Mouse (Mus musculus): ENCODE results near the gene Tff1. TPM values are rescaled to one million over a fixed set of nuclear protein-coding genes. Genes with fewer than 3 reads are reported as not detected.

The Tff1 gene
- total and polyA plus RNA-seq, 3 experiments = not detected

- Histone ChIP-seq H3K4me1 (ENCODE audit: control insufficient read depth in 1 of 2, insufficient read depth in 2 of 2, low read length in 2 of 2) (peaks cover 0 to 3% of the 10 kb centered on the region in 2 experiments; a peak in 1 of 4 replicates), H3K4me3 (ENCODE audit: control insufficient read depth in 1 of 2, insufficient read depth in 1 of 2, low read depth in 2 of 2, low read length in 2 of 2) (no peak overlapping the region), H3K27ac (ENCODE audit: control insufficient read depth, low read depth, low read length) (no peak overlapping the region), H3K27me3 (ENCODE audit: control insufficient read depth in 1 of 2, insufficient read depth in 2 of 2, low read length in 2 of 2) (peaks cover 2 to 3% of the 10 kb centered on the region in 2 experiments; a peak in 3 of 4 replicates), H3K9ac (ENCODE audit: control insufficient read depth, low read depth, low read length, poor library complexity, severe bottlenecking) (no peak overlapping the region), H3K36me3 (ENCODE audit: control insufficient read depth in 1 of 2, insufficient read depth in 2 of 2, low read length in 2 of 2) (no peaks in the 10 kb centered on the region), H3K9me3 (replicated peaks; ENCODE audit: insufficient read depth, low read length) (no peaks in the 10 kb centered on the region), H3K79me2 (ENCODE audit: control insufficient read depth, insufficient read depth, low read length, poor library complexity) (no peaks in the 10 kb centered on the region)
- no peak for TF ChIP-seq MEF2A (IDR thresholded peaks at IDR 0.05; ENCODE audit: extremely low read depth, insufficient replicate concordance, low read depth, low read length, poor library complexity, severe bottlenecking)
- no peak for TF ChIP-seq E2F4 (IDR thresholded peaks at IDR 0.05; ENCODE audit: borderline replicate concordance, low read depth, low read length)
- no peak for TF ChIP-seq SMC3 (IDR thresholded peaks at IDR 0.05; ENCODE audit: low read depth, low read length)
- no peak for TF ChIP-seq USF2 (IDR thresholded peaks at IDR 0.05; ENCODE audit: borderline replicate concordance in 1 of 2, insufficient read depth in 1 of 2, low read depth in 1 of 2, low read length in 2 of 2)
- no peak for DNase-seq (ENCODE audit: low read depth, low spot score)
These were observed 7.2 kb downstream of the Tff1 start for GRCm38 (mm10) chr17:31157921-31158320.

DNA sequence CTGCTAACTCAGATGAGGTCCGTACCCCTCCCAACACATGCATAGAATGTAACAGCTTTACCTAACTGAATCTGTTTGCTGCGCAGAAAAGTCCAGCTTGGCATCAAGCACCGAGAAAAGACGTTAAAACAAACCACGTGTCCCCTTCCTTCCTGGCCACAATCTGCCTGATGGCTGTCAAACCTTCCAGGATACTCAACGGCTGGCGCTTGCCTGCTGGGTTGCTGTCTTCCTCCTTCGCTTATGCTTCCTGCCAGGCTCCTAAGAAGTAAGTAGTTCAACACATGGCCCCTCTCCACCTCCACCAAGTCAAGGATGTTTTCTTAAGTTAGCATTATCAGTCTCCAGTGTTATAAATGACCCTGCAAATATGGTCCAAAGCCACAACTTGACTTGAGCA lies 11.3 kb downstream of the Tff1 start:
- no peaks in the 10 kb centered on the region for H3K36me3 ChIP-seq (ENCODE audit: control insufficient read depth in 1 of 2, insufficient read depth in 2 of 2, low read length in 2 of 2)
- H3K79me2 ChIP-seq (ENCODE audit: control insufficient read depth, insufficient read depth, low read length, poor library complexity) = no peaks in the 10 kb centered on the region
- H3K27ac ChIP-seq (ENCODE audit: control insufficient read depth, low read depth, low read length) = no peak overlapping the region
- H3K4me1 ChIP-seq (ENCODE audit: control insufficient read depth in 1 of 2, insufficient read depth in 2 of 2, low read length in 2 of 2) = peaks cover 0 to 3% of the 10 kb centered on the region in 2 experiments; a peak in 1 of 4 replicates
- no peak for TF ChIP-seq NELFE (IDR thresholded peaks at IDR 0.05; ENCODE audit: low read depth, low read length)
- no peak for TF ChIP-seq POLR2AphosphoS5 (IDR thresholded peaks at IDR 0.05; ENCODE audit: borderline replicate concordance, low read depth, low read length)
- no peak for TF ChIP-seq MAZ (IDR thresholded peaks at IDR 0.05; ENCODE audit: low read depth, low read length)
- TF ChIP-seq CHD1 (IDR thresholded peaks at IDR 0.05; ENCODE audit: low read depth, low read length) = no peak
- no peak for TF ChIP-seq MEF2A (IDR thresholded peaks at IDR 0.05; ENCODE audit: extremely low read depth, insufficient replicate concordance, low read depth, low read length, poor library complexity, severe bottlenecking)
- no peak for TF ChIP-seq USF1 (IDR thresholded peaks at IDR 0.05; ENCODE audit: low read depth, low read length)
- TF ChIP-seq ETS1 (IDR thresholded peaks at IDR 0.05; ENCODE audit: low read depth, low read length) = no peak
- TF ChIP-seq GATA1 (IDR thresholded peaks at IDR 0.05; ENCODE audit: low read depth, low read length) = no peak
- no peak for TF ChIP-seq TCF12 (IDR thresholded peaks at IDR 0.05; ENCODE audit: low read depth, low read length)
- no peak for TF ChIP-seq BHLHE40 (IDR thresholded peaks at IDR 0.05; ENCODE audit: borderline replicate concordance, low read depth, low read length)
- no peak for TF ChIP-seq UBTF (IDR thresholded peaks at IDR 0.05; ENCODE audit: borderline replicate concordance, insufficient read depth, low read depth, low read length)
- TF ChIP-seq ELF1 (IDR thresholded peaks at IDR 0.05; ENCODE audit: low read depth, low read length) = no peak
- TF ChIP-seq MYB (IDR thresholded peaks at IDR 0.05; ENCODE audit: low read depth, low read length) = no peak
- TF ChIP-seq NRF1 (IDR thresholded peaks at IDR 0.05; ENCODE audit: insufficient read depth, low read depth, low read length, poor library complexity, severe bottlenecking) = no peak
- no peak for TF ChIP-seq GABPA (IDR thresholded peaks at IDR 0.05; ENCODE audit: low read depth, low read length)
- TF ChIP-seq CTCF (IDR thresholded peaks at IDR 0.05 in 2 of 3, conservative IDR thresholded peaks at IDR 0.05 in 1 of 3; ENCODE audit: control insufficient read depth in 1 of 3, insufficient read depth in 1 of 3, low read depth in 2 of 3, low read length in 3 of 3, poor library complexity in 1 of 3, severe bottlenecking in 1 of 3) = no peak
- TF ChIP-seq TAL1 (IDR thresholded peaks at IDR 0.05; ENCODE audit: low read length) = no peak
- TF ChIP-seq KAT2A (conservative IDR thresholded peaks at IDR 0.05; ENCODE audit: low read depth, low read length) = no peak
- no peak for TF ChIP-seq RCOR1 (IDR thresholded peaks at IDR 0.05; ENCODE audit: low read depth, low read length)
- TF ChIP-seq SMC3 (IDR thresholded peaks at IDR 0.05; ENCODE audit: low read depth, low read length) = no peak
- no peaks in the 10 kb centered on the region for H3K9me3 ChIP-seq (replicated peaks; ENCODE audit: insufficient read depth, low read length)
- H3K27me3 ChIP-seq (ENCODE audit: control insufficient read depth in 1 of 2, insufficient read depth in 2 of 2, low read length in 2 of 2) = peaks cover 4 to 7% of the 10 kb centered on the region in 2 experiments; a peak in 3 of 4 replicates
- no peak for DNase-seq (ENCODE audit: low read depth, low spot score)
- H3K9ac ChIP-seq (ENCODE audit: control insufficient read depth, low read depth, low read length, poor library complexity, severe bottlenecking) = no peak overlapping the region
- H3K4me3 ChIP-seq (ENCODE audit: control insufficient read depth in 1 of 2, insufficient read depth in 1 of 2, low read depth in 2 of 2, low read length in 2 of 2) = no peak overlapping the region
